Mouse (Mus musculus) stomach, embryonic 16.5 days (tissue): ENCODE data around the gene 1700013H16Rik. TPM values are rescaled to one million over a fixed set of nuclear protein-coding genes. Genes with fewer than 3 reads are reported as not detected.
"Not testable (repeated sequence)": the region's sequence is repeated elsewhere in the genome, so short reads cannot be mapped to it uniquely, and the experiment has no call there.

Source experiments
- ATAC-seq: fragments of 200-750 bp; cut with Nextera tagmentation; 2 replicates; pipeline ENCODE4 v1.8.0; 2017; ENCODE audit warnings: moderate number of reproducible peaks, moderate TSS enrichment; ENCODE audit not compliant: insufficient read depth, low FRiP score
- H3K27ac ChIP-seq: fragments of 300-500 bp; sonication (generic); 2 replicates; pipeline ENCODE4 v1.5.1; 2014; ENCODE audit warnings: low read length
- H3K27me3 ChIP-seq: fragments of 300-500 bp; sonication (generic); 2 replicates; pipeline ENCODE4 v1.6.1; 2014; ENCODE audit warnings: low read length, control low read depth, mixed read lengths; ENCODE audit not compliant: control insufficient read depth, insufficient read depth
- H3K36me3 ChIP-seq: fragments of 300-500 bp; sonication (generic); 2 replicates; pipeline ENCODE4 v1.6.1; 2014; ENCODE audit warnings: low read length; ENCODE audit not compliant: control insufficient read depth, insufficient read depth
- H3K4me1 ChIP-seq: fragments of 300-500 bp; sonication (generic); 2 replicates; pipeline ENCODE4 v1.6.1; 2014; ENCODE audit warnings: low read length, control low read depth, mixed read lengths; ENCODE audit not compliant: control insufficient read depth, insufficient read depth
- H3K4me2 ChIP-seq: fragments of 300-500 bp; sonication (generic); 2 replicates; pipeline ENCODE4 v1.6.1; 2014; ENCODE audit warnings: low read depth, low read length, mixed read lengths
- H3K4me3 ChIP-seq: fragments of 300-500 bp; sonication (generic); replicated peaks from 2 replicates; pipeline ENCODE4 v1.5.1; 2014; ENCODE audit warnings: mild to moderate bottlenecking, low read length
- H3K9ac ChIP-seq: fragments of 300-500 bp; sonication (generic); 2 replicates; pipeline ENCODE4 v1.6.1; 2014; ENCODE audit warnings: low read length
- H3K9me3 ChIP-seq: fragments of 300-500 bp; sonication (generic); replicated peaks from 2 replicates; pipeline ENCODE4 v1.6.1; 2016; ENCODE audit warnings: low read length, control low read depth; ENCODE audit not compliant: control insufficient read depth
- WGBS: fragments of 180-500 bp; shearing (Covaris S2); extraction: QIAGEN DNeasy Blood & Tissue Kit; methylation state at CpG from one replicate; pipeline ENCODE4 v1.1.7; 2014; 5-methylcytosine and 5-hydroxymethylcytosine counted together
- polyA plus RNA-seq: library from polyadenylated mRNA; unstranded; fragments of >200 nt; fragmentation: Nextera tagmentation; extraction: Ambion mirVana; gene quantifications from 2 replicates; pipeline ENCODE4 v1.2.1, GENCODE M21; 2015

The 1700013H16Rik gene
- polyA plus RNA-seq: not detected in 2 replicates

DNA sequence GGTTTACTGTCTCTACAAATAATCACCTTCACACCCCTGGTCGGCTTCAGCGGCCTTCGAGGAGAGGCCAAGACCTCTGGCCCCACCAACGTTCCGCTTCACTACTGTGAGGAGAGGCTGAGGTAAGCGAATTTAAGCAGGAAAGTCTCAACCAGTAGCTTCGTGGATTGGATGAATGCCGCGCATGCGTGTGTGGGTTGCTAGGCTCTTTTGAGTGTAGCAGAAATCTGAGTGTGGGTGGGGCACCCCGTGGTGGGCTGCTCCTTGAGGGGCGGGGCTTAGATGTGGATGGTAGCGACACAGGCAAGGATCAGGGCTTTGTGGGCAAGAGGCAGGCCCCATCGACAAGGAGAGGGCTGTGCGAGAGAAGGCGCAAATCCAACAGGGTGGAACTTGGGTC, at the start of gene 1700013H16Rik:
1700013H16Rik (minus strand) TSS at position 96 of the 400 bp plus-strand sequence.
- Histone ChIP-seq H3K27me3 (no peaks in the 10 kb centered on the region), H3K9me3 (0 out of 2 replicates have a peak, but pooled peaks cover 6% of the 10 kb centered on the region), H3K36me3 (no peaks in the 10 kb centered on the region), H3K4me1 (no peaks in the 10 kb centered on the region), H3K4me2 (no peak within 1 kb of the TSS), H3K4me3 (no peak within 1 kb of the TSS), H3K27ac (no peak within 1 kb of the TSS), H3K9ac (no peak within 1 kb of the TSS)
- no peak for ATAC-seq
- WGBS: 88% methylated on average over 16 of the region's 16 CpGs

DNA sequence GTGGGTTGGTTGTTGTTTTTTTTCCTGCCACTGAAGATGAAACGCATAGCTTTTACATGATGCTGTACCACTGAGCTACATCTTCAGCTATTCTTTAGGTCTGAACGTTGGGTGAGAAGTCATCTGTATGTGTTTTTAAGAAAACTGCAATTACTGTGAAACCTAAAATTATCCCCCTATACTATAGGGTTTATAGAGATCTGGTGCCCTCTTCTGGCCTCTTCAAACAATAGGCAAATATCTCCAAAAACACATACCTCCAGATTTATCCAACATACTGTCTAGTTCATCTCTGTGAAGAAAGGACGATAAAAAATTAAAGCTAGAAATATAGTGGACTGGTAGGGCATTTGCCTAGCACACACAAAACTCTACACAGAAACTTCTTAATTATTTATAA, 41.4 kb upstream of the 1700013H16Rik start:
- 38% methylated on average over 3 of the region's 3 CpGs for WGBS
- no peak overlapping the region for H3K9ac ChIP-seq
- H3K27me3 ChIP-seq: no peaks in the 10 kb centered on the region
- H3K9me3 ChIP-seq: no peaks in the 10 kb centered on the region
- H3K4me1 ChIP-seq: no peaks in the 10 kb centered on the region
- no peak overlapping the region for H3K4me3 ChIP-seq
- no peaks in the 10 kb centered on the region for H3K36me3 ChIP-seq
- H3K27ac ChIP-seq: no peak overlapping the region
- no peak overlapping the region for H3K4me2 ChIP-seq
- ATAC-seq: no peak

DNA sequence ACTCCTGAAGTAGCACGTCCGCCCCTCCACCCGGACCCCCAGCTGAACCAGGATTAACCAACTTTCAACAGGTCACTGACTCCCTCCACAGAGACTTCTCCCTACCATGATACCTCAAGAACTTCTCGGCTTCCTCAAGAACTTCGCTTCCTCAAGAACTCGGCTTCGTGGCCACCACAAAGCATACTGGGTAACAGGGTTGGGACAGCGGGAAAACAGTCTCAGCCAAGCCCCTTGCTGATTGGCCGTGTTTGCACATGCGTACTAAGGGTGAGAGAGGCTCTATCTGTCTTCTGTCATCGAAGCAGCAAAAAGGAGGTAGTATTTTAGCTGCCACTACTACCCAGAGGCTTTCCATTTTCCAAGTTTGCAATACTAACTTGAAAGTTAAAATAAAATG, 39.9 kb upstream of the 1700013H16Rik start, which contains the start of gene Xlr:
Xlr (minus strand) TSS at position 188 of the 400 bp plus-strand sequence.
- ATAC-seq, H3K4me3 ChIP-seq, H3K27me3 ChIP-seq, H3K4me1 ChIP-seq, H3K4me2 ChIP-seq, H3K27ac ChIP-seq, H3K36me3 ChIP-seq, H3K9ac ChIP-seq, H3K9me3 ChIP-seq: not testable (repeated sequence)
- 75% methylated on average over 11 of the region's 11 CpGs for WGBS

DNA sequence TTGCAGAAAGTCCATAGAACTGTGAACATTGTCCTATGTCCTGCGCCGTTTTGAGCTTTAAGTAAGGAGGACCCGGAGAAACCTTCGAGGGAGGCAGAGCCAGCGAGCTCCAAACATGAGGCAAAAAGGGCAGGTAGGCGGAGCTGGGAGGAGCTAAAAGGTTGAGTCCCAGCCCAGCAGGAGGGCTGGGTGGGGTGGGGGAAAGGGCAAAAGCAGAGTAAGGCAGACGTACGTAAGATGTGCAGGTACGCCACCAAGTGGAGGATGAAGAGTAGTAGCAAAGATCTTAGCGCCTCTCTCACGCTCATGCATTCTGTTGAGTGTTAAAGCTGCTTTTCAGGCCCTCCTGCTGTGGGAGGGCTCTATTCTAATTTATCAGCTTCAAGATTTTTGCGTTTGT, 18.6 kb upstream of the 1700013H16Rik start, which contains the start of gene Zfp36l3:
Zfp36l3 (minus strand) TSS at position 119 of the 400 bp plus-strand sequence.
- Histone ChIP-seq H3K9ac (no peak within 1 kb of the TSS), H3K27me3 (no peaks in the 10 kb centered on the region), H3K4me2 (no peak within 1 kb of the TSS), H3K4me3 (no peak within 1 kb of the TSS), H3K9me3 (no peaks in the 10 kb centered on the region), H3K27ac (no peak within 1 kb of the TSS), H3K4me1 (no peaks in the 10 kb centered on the region), H3K36me3 (no peaks in the 10 kb centered on the region)
- 87% methylated on average over 12 of the region's 12 CpGs for WGBS
- ATAC-seq: no peak

DNA sequence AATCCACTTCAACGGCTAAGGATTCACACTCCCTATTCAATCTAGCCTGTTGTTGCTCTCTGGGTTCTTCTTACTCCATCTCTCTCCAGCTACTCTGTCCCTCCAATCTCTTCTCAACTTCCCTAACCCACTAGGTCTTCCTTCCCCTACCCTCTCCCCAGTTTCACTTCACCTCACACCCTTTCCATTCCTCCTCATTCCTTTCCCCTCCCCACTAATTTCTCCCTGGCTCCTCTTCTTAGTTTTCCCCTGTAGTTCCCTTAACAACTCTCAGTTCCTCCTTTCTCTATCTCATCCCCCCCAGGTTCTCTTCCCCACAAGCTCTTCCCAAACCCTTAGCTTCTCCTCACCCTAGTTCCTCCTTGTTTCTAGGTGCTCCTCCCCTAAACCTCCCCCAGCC, 4.8 kb downstream of the 1700013H16Rik start:
- no peaks in the 10 kb centered on the region for H3K36me3 ChIP-seq
- no peaks in the 10 kb centered on the region for H3K4me1 ChIP-seq
- WGBS: 81% methylated on average over 1 of the region's 1 CpGs

DNA sequence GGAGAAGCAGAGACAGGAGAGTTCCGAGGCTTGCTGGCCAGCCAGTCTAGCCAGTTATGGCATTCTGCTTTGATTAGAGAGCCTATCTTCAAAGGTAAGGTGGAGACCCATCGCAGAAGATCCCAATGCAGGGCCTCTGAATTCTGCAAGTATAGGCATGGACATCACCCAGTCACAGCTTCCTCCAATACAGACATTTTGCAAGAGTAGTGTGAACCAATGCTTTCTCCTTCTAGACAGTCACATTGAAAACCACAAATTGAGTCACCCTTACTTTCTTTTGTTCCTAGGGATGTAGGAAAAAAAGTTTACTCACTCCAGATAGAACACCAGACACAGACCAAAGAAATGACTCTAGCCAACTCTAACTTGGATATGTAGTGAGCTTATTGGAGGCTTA, 28.7 kb downstream of the 1700013H16Rik start:
- Histone ChIP-seq H3K9ac (no peak overlapping the region), H3K4me2 (no peak overlapping the region), H3K27ac (no peak overlapping the region), H3K36me3 (no peaks in the 10 kb centered on the region), H3K27me3 (no peaks in the 10 kb centered on the region), H3K4me1 (no peaks in the 10 kb centered on the region), H3K9me3 (no peaks in the 10 kb centered on the region), H3K4me3 (no peak overlapping the region)
- 81% methylated on average over 2 of the region's 2 CpGs for WGBS
- no peak for ATAC-seq

More for the DNA sequence above, 4.8 kb downstream of the 1700013H16Rik start:
- Histone ChIP-seq H3K9ac (no peak overlapping the region), H3K27me3 (no peaks in the 10 kb centered on the region), H3K4me2 (no peak overlapping the region), H3K4me3 (no peak overlapping the region), H3K9me3 (0 out of 2 replicates have a peak, but pooled peaks cover 5% of the 10 kb centered on the region), H3K27ac (no peak overlapping the region)
- no peak for ATAC-seq

DNA sequence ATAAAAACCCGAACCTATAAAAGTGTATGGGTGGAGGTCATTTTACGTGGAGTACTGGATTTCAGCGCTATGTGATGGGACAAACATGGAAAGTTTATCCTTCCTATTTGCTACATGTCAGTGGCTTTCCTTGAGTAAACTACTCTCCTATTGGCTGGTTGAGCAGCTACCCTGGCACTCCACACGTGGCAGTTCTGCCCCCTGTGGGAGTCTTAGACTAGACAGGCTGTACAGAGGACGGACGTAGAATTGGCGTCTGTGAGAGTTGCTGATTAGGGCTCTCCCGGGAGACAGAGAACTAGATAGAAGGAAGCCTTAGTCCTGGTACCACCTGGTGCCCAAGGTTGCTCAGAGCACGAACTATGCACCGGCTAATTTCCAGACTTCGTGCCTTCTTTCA, 33.0 kb downstream of the 1700013H16Rik start, which contains the start of gene 4930502E18Rik:
4930502E18Rik (plus strand) TSS at position 231 of the 400 bp plus-strand sequence.
- H3K27me3 ChIP-seq: no peaks in the 10 kb centered on the region
- ATAC-seq: no peak
- H3K4me2 ChIP-seq: no peak within 1 kb of the TSS
- WGBS: 86% methylated on average over 11 of the region's 11 CpGs
- no peaks in the 10 kb centered on the region for H3K9me3 ChIP-seq
- no peak within 1 kb of the TSS for H3K9ac ChIP-seq
- no peak within 1 kb of the TSS for H3K4me3 ChIP-seq
- no peaks in the 10 kb centered on the region for H3K36me3 ChIP-seq
- H3K4me1 ChIP-seq: no peaks in the 10 kb centered on the region
- no peak within 1 kb of the TSS for H3K27ac ChIP-seq

DNA sequence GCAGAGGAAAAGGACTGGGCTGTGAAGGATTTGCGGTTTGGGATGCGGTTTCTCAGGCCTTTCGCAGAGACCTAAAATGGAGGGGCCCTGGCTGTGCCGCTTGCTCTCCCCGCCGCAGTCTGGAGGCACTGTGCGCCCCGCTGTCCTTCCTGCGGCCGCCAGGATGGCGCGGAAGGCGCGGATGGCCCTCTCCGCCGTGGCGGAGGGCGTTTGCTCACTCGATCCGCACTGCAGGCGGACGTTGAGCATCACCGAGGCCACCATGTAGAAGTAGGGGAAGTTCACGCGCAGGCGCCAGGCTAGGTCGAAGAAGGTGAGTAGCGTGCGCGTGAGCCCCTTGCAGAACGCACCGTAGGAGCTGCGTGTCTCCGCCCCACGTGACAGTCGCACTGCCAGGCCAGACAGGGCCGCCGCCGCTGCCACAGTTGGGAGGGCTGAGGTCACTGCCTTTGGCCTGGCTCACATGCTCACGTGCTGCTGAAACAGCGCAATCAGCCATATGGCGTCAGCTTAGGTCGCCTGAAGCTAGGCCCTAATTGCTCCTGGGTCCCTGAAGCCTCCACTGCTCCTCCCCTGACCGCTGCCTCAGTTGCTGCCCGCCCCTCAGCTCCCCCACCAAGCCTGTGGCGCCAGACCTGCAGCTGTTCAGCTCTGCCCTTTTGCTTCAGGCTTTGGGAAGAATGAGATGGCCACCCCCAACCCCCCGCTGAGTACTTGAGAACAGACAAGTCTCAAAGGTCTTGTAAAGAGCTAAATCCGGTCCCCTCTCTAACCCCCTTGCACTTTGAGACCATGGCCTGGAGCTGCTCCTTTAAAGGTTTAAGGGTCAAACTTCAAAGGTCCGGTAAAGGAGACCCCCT, 41.1 kb downstream of the 1700013H16Rik start:
- H3K9ac ChIP-seq: no peak overlapping the region; the same call in 1 of the 2 replicates
- ATAC-seq: peak; percentile 29; the same call in 1 of the 2 replicates
- no peaks in the 10 kb centered on the region for H3K36me3 ChIP-seq
- peaks cover 3% of the 10 kb centered on the region; the same call in 1 of the 2 replicates for H3K4me1 ChIP-seq
- no peaks in the 10 kb centered on the region for H3K9me3 ChIP-seq
- H3K27ac ChIP-seq: no peak overlapping the region
- peak overlapping the region; percentile 29 for H3K4me3 ChIP-seq
- peak overlapping the region; percentile 49 for H3K4me2 ChIP-seq
- WGBS: 18% methylated on average over 49 of the region's 49 CpGs
- H3K27me3 ChIP-seq: no peaks in the 10 kb centered on the region

DNA sequence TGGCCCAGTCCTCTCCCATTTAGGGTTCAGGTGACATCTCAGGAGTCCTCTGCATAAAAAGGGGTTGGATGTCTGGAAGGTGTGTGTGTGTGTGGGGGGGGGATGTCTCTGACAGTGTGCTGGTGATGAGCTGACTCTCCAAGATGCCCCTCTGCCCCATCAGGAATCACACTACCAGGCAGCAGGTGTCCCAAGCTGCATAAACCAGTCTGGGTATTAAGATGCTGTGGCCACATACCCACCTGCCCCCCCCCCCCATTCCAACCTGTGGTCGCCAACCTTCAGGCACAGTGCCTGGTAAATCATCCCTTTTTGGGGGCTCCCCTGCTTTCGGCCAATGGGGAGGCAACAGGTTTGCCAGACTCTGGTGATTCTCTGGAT, 41.7 kb downstream of the 1700013H16Rik start:
- H3K4me3 ChIP-seq: no peak overlapping the region; the same call in 1 of the 2 replicates
- H3K36me3 ChIP-seq: no peaks in the 10 kb centered on the region
- H3K4me1 ChIP-seq: peaks cover 3% of the 10 kb centered on the region; the same call in 1 of the 2 replicates
- H3K27ac ChIP-seq: no peak overlapping the region
- 0 out of 2 replicates have a peak, but pooled peaks have one; percentile 19 for ATAC-seq
- no peak overlapping the region for H3K9ac ChIP-seq
- no peaks in the 10 kb centered on the region for H3K27me3 ChIP-seq
- WGBS: 53% methylated on average over 2 of the region's 2 CpGs
- H3K4me2 ChIP-seq: peak overlapping the region; percentile 49
- no peaks in the 10 kb centered on the region for H3K9me3 ChIP-seq
